Mouse (Mus musculus) lung, adult 2 months (tissue): ENCODE measurements around the gene Stxbp3.

Experiments used
- CTCF ChIP-seq: fragments of 200-500 bp; IDR thresholded peaks from 2 replicates; pipeline ENCODE4 v1.5.1; 2011; ENCODE audit warnings: mild to moderate bottlenecking, low read length, control low read depth; ENCODE audit not compliant: insufficient read depth
- POLR2A ChIP-seq: fragments of 200-500 bp; IDR thresholded peaks from 2 replicates; pipeline ENCODE4 v1.6.1; 2011; ENCODE audit warnings: low read depth, mild to moderate bottlenecking, control low read depth, low read length, borderline replicate concordance; ENCODE audit errors: extremely low read depth

GRCm38 (mm10) chr3:108855371-108855770 is 15.0 kb upstream of the Stxbp3 start:
- TF ChIP-seq POLR2A (peak; percentile 27; the same call in 1 of the 2 replicates), CTCF (no peak)
